Mouse (Mus musculus): ENCODE results near the gene Twist1. TPM values are rescaled to one million over a fixed set of nuclear protein-coding genes. Genes with fewer than 3 reads are reported as not detected.

Gene Twist1
- total and polyA plus RNA-seq, 3 experiments, result not detected

GRCm38 (mm10) chr12:33958241-33959194, 1.0 kb downstream of the Twist1 start:
- no peak overlapping the region for H3K4me2 ChIP-seq (ENCODE audit: insufficient read depth, low read depth, poor library complexity, severe bottlenecking)
- H3K9me3 ChIP-seq (replicated peaks; ENCODE audit: low read length), result peaks cover 18% of the 10 kb centered on the region
- DNase-seq (ENCODE audit: extremely low read depth), result no peak
- H3K27me3 ChIP-seq (replicated peaks), result no peaks in the 10 kb centered on the region
- H3K79me2 ChIP-seq (replicated peaks; ENCODE audit: control insufficient read depth, extremely low read depth, insufficient read depth, poor library complexity, severe bottlenecking), result no peaks in the 10 kb centered on the region
- H3K36me3 ChIP-seq (replicated peaks in 1 of 2; ENCODE audit: control insufficient read depth in 1 of 2, insufficient read depth in 1 of 2, low read length in 1 of 2), result no peaks in the 10 kb centered on the region
- no peak overlapping the region for H3K9ac ChIP-seq (ENCODE audit: insufficient read depth, low read depth)
- in situ Hi-C loops (cut with MboI; ENCODE audit: low pct_ligation_motif_present, low pct_unique_long_range_greater_than_20kb, low sequenced_read_pairs), result no loop called here
- H3K4me1 ChIP-seq (ENCODE audit: control insufficient read depth in 1 of 2, insufficient read depth in 2 of 2), result no peaks in the 10 kb centered on the region
- H3K27ac ChIP-seq (ENCODE audit: insufficient read depth, low read depth), result no peak overlapping the region
- TF ChIP-seq HCFC1 (IDR thresholded peaks at IDR 0.05; ENCODE audit: low read depth, low read length) (no peak), BHLHE40 (IDR thresholded peaks at IDR 0.05; ENCODE audit: low read depth, low read length) (no peak), CTCF (conservative IDR thresholded peaks at IDR 0.05 in 1 of 2, IDR thresholded peaks at IDR 0.05 in 1 of 2; ENCODE audit: low read depth in 2 of 2, low read length in 2 of 2) (no peak), IRF4 (IDR thresholded peaks at IDR 0.05; ENCODE audit: low read depth, low read length) (no peak), MAZ (IDR thresholded peaks at IDR 0.05; ENCODE audit: low read depth, low read length) (no peak), JUND (conservative IDR thresholded peaks at IDR 0.05; ENCODE audit: low read depth, low read length) (no peak), SMC3 (IDR thresholded peaks at IDR 0.05; ENCODE audit: low read depth, low read length) (no peak), CHD2 (IDR thresholded peaks at IDR 0.05; ENCODE audit: low read length) (no peak), E2F4 (IDR thresholded peaks at IDR 0.05; ENCODE audit: insufficient replicate concordance, low read depth, low read length) (no peak), SIN3A (IDR thresholded peaks at IDR 0.05; ENCODE audit: low read length) (no peak), KAT2A (IDR thresholded peaks at IDR 0.05; ENCODE audit: insufficient replicate concordance, low read length) (no peak), NRF1 (IDR thresholded peaks at IDR 0.05; ENCODE audit: low read depth, low read length) (no peak), MEF2A (IDR thresholded peaks at IDR 0.05; ENCODE audit: borderline replicate concordance, low read depth, low read length) (no peak), TCF12 (IDR thresholded peaks at IDR 0.05; ENCODE audit: low read depth, low read length) (no peak), NELFE (IDR thresholded peaks at IDR 0.05; ENCODE audit: low read depth, low read length) (no peak), JUN (IDR thresholded peaks at IDR 0.05; ENCODE audit: insufficient read depth, low read depth, low read length) (no peak), RAD21 (IDR thresholded peaks at IDR 0.05; ENCODE audit: low read depth, low read length) (no peak), USF1 (IDR thresholded peaks at IDR 0.05; ENCODE audit: low read depth, low read length) (no peak), CHD1 (IDR thresholded peaks at IDR 0.05; ENCODE audit: low read depth, low read length) (no peak)
- H3K4me3 ChIP-seq (replicated peaks in 1 of 3; ENCODE audit: low read depth in 2 of 3, low read length in 2 of 3, poor library complexity in 1 of 3), result no peak overlapping the region
- dilution Hi-C loops (cut with MboI; ENCODE audit: extremely low pct_ligation_motif_present, extremely low pct_unique_long_range_greater_than_20kb, low sequenced_read_pairs), result no loop called here

GRCm38 (mm10) chr12:33959206-33959605, 1.7 kb downstream of the Twist1 start:
- no peak for DNase-seq (ENCODE audit: extremely low read depth)
- Histone ChIP-seq H3K4me3 (replicated peaks in 1 of 3; ENCODE audit: low read depth in 2 of 3, low read length in 2 of 3, poor library complexity in 1 of 3) (no peak overlapping the region), H3K27ac (ENCODE audit: insufficient read depth, low read depth) (no peak overlapping the region), H3K4me2 (ENCODE audit: insufficient read depth, low read depth, poor library complexity, severe bottlenecking) (no peak overlapping the region), H3K9me3 (replicated peaks; ENCODE audit: low read length) (peaks cover 18% of the 10 kb centered on the region), H3K9ac (ENCODE audit: insufficient read depth, low read depth) (no peak overlapping the region), H3K4me1 (ENCODE audit: control insufficient read depth in 1 of 2, insufficient read depth in 2 of 2) (no peaks in the 10 kb centered on the region), H3K36me3 (replicated peaks in 1 of 2; ENCODE audit: control insufficient read depth in 1 of 2, insufficient read depth in 1 of 2, low read length in 1 of 2) (no peaks in the 10 kb centered on the region), H3K27me3 (replicated peaks) (no peaks in the 10 kb centered on the region), H3K79me2 (replicated peaks; ENCODE audit: control insufficient read depth, extremely low read depth, insufficient read depth, poor library complexity, severe bottlenecking) (no peaks in the 10 kb centered on the region)
- dilution Hi-C loops (cut with MboI; ENCODE audit: extremely low pct_ligation_motif_present, extremely low pct_unique_long_range_greater_than_20kb, low sequenced_read_pairs) (no loop called here), in situ Hi-C loops (cut with MboI; ENCODE audit: low pct_ligation_motif_present, low pct_unique_long_range_greater_than_20kb, low sequenced_read_pairs) (no loop called here)
- TF ChIP-seq CHD1 (IDR thresholded peaks at IDR 0.05; ENCODE audit: low read depth, low read length), result no peak
- no peak for TF ChIP-seq MXI1 (IDR thresholded peaks at IDR 0.05; ENCODE audit: low read depth, low read length)
- TF ChIP-seq CTCF (conservative IDR thresholded peaks at IDR 0.05 in 1 of 2, IDR thresholded peaks at IDR 0.05 in 1 of 2; ENCODE audit: low read depth in 2 of 2, low read length in 2 of 2), result no peak
- no peak for TF ChIP-seq HCFC1 (IDR thresholded peaks at IDR 0.05; ENCODE audit: low read depth, low read length)
- TF ChIP-seq IRF4 (IDR thresholded peaks at IDR 0.05; ENCODE audit: low read depth, low read length), result no peak
- no peak for TF ChIP-seq PAX5 (IDR thresholded peaks at IDR 0.05; ENCODE audit: low read length)
- TF ChIP-seq MAX (IDR thresholded peaks at IDR 0.05; ENCODE audit: low read length), result no peak
- no peak for TF ChIP-seq TCF12 (IDR thresholded peaks at IDR 0.05; ENCODE audit: low read depth, low read length)
- no peak for TF ChIP-seq ZC3H11A (IDR thresholded peaks at IDR 0.05; ENCODE audit: low read depth, low read length)
- TF ChIP-seq ZKSCAN1 (IDR thresholded peaks at IDR 0.05; ENCODE audit: borderline replicate concordance, low read depth, low read length), result no peak
- TF ChIP-seq MEF2A (IDR thresholded peaks at IDR 0.05; ENCODE audit: borderline replicate concordance, low read depth, low read length), result no peak
- TF ChIP-seq TBP (conservative IDR thresholded peaks at IDR 0.05; ENCODE audit: low read depth, low read length), result no peak
- TF ChIP-seq BHLHE40 (IDR thresholded peaks at IDR 0.05; ENCODE audit: low read depth, low read length), result no peak
- no peak for TF ChIP-seq MYC (IDR thresholded peaks at IDR 0.05; ENCODE audit: low read depth, low read length)
- TF ChIP-seq USF2 (conservative IDR thresholded peaks at IDR 0.05; ENCODE audit: low read depth, low read length), result no peak
- no peak for TF ChIP-seq JUND (conservative IDR thresholded peaks at IDR 0.05; ENCODE audit: low read depth, low read length)
- TF ChIP-seq SIN3A (IDR thresholded peaks at IDR 0.05; ENCODE audit: low read length), result no peak
- no peak for TF ChIP-seq NRF1 (IDR thresholded peaks at IDR 0.05; ENCODE audit: low read depth, low read length)

Measured in CH12.LX (cell line).